Mouse (Mus musculus): Measurements from ENCODE around the gene Pus10.

Pus10 gene

GRCm38 (mm10) chr11:23695847-23696246 is 30.4 kb downstream of the Pus10 start:
- DNase-seq (ENCODE audit: extremely low spot score, low spot score) = no peak

GRCm38 (mm10) chr11:23698526-23698925 is 33.1 kb downstream of the Pus10 start:
- no peak for DNase-seq (ENCODE audit: extremely low spot score, low spot score)

GRCm38 (mm10) chr11:23699414-23700095 is 34.1 kb downstream of the Pus10 start:
- no peak for DNase-seq (ENCODE audit: extremely low spot score, low spot score)

- DNase-seq (ENCODE audit: extremely low spot score, low spot score) = no peak
Observed at GRCm38 (mm10) chr11:23701831-23702230, 36.4 kb downstream of the Pus10 start.

GRCm38 (mm10) chr11:23704604-23705294 is 39.3 kb downstream of the Pus10 start:
- DNase-seq (ENCODE audit: extremely low spot score, low spot score) = no peak

- DNase-seq (ENCODE audit: extremely low spot score, low spot score) = no peak
Observed at GRCm38 (mm10) chr11:23712299-23712698, 46.8 kb downstream of the Pus10 start.

- DNase-seq (ENCODE audit: extremely low spot score, low spot score) = no peak
Observed at GRCm38 (mm10) chr11:23718856-23719255, 53.4 kb downstream of the Pus10 start.

GRCm38 (mm10) chr11:23719825-23720224 is 54.4 kb downstream of the Pus10 start:
- DNase-seq (ENCODE audit: extremely low spot score, low spot score) = no peak

- DNase-seq (ENCODE audit: extremely low spot score, low spot score) = no peak
Observed at GRCm38 (mm10) chr11:23722326-23722725, 56.9 kb downstream of the Pus10 start.

- no peak for DNase-seq (ENCODE audit: extremely low spot score, low spot score)
Observed at GRCm38 (mm10) chr11:23725850-23726249, 60.4 kb downstream of the Pus10 start.

- DNase-seq (ENCODE audit: extremely low spot score, low spot score) = no peak
Observed at GRCm38 (mm10) chr11:23726441-23726840, 61.0 kb downstream of the Pus10 start.

- DNase-seq (ENCODE audit: extremely low spot score, low spot score) = no peak
Observed at GRCm38 (mm10) chr11:23728186-23728585, 62.7 kb downstream of the Pus10 start.

- DNase-seq (ENCODE audit: extremely low spot score, low spot score) = no peak
Observed at GRCm38 (mm10) chr11:23730120-23730519, 64.6 kb downstream of the Pus10 start.

GRCm38 (mm10) chr11:23732840-23733239 is 67.4 kb downstream of the Pus10 start:
- no peak for DNase-seq (ENCODE audit: extremely low spot score, low spot score)

- no peak for DNase-seq (ENCODE audit: extremely low spot score, low spot score)
Observed at GRCm38 (mm10) chr11:23734749-23735286, 69.3 kb downstream of the Pus10 start.

GRCm38 (mm10) chr11:23735820-23736470 is 70.5 kb downstream of the Pus10 start:
- DNase-seq (ENCODE audit: extremely low spot score, low spot score) = no peak

- no peak for DNase-seq (ENCODE audit: extremely low spot score, low spot score)
Observed at GRCm38 (mm10) chr11:23740895-23741294, 75.4 kb downstream of the Pus10 start.

GRCm38 (mm10) chr11:23741386-23741785 is 75.9 kb downstream of the Pus10 start:
- DNase-seq (ENCODE audit: extremely low spot score, low spot score) = no peak

- no peak for DNase-seq (ENCODE audit: extremely low spot score, low spot score)
Observed at GRCm38 (mm10) chr11:23744352-23744751, 78.9 kb downstream of the Pus10 start.

- no peak for DNase-seq (ENCODE audit: extremely low spot score, low spot score)
Observed at GRCm38 (mm10) chr11:23746102-23746501, 80.6 kb downstream of the Pus10 start.

GRCm38 (mm10) chr11:23753136-23753710 is 87.7 kb downstream of the Pus10 start:
- no peak for DNase-seq (ENCODE audit: extremely low spot score, low spot score)

GRCm38 (mm10) chr11:23754329-23754728 is 88.9 kb downstream of the Pus10 start:
- DNase-seq (ENCODE audit: extremely low spot score, low spot score) = no peak

Data from neural tube, embryonic 10.5 days (tissue).